Mouse (Mus musculus): Measurements from ENCODE around the gene Fig4.

Fig4 gene

DNA sequence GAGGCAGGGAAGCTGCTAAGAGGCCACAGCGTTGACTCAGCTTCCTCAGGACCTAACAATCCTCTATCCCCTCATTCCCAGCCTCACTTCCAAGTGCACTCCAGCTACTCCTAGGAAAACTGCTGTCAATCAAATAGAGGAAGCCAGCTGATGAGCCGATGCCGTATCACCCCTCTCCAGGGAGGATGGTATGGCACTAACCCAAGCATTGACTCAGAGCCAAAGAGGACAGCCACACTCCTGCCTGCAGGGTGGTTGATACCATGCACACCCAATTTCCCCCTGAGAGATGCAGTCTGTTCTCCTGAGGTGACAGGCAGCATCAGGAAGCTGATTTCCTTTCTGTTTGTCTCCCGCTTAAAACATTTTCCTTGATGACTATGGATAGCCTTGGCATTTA is 81.9 kb downstream of the Fig4 start:
- DNase-seq (ENCODE audit: extremely low spot score, low read depth, low spot score), result no peak

DNA sequence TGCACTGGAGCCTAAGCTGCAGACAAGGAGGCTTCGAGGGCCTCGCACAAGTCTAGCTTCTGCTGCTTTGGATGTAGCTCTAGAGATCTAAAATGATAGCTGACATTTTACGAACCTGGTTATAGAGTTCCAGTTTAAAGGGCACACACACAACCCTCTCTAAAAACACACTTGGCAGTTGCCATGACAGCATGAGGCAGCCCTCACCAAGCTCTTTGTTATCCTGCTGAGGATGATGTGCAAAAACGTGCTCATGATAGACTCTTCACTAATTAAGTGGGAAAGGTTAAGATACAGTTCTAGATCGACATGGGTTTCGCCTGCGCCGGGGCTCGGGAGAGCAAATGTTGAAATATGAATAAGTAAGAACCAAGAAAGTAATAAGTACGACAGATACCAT is 84.2 kb downstream of the Fig4 start:
- DNase-seq (ENCODE audit: extremely low spot score, low read depth, low spot score), result no peak

DNA sequence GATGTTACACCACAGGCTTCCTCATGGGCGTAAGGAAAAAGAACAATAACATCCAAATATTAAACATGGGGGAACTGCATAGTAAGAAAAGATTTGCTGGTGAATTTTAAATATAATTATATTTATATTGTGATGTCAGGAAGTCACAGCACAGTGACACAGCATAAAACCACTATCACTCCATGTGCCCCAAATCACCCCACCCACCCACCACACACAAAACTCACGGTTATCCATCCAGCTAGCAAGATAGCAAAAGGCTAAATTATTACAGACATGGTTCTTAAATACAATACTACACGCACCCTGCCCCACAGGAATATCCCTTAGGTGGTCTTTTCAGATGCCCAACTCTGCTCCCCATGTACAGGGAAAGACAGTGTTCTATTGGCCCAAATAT is 89.0 kb downstream of the Fig4 start:
- no peak for DNase-seq (ENCODE audit: extremely low spot score, low read depth, low spot score)

DNA sequence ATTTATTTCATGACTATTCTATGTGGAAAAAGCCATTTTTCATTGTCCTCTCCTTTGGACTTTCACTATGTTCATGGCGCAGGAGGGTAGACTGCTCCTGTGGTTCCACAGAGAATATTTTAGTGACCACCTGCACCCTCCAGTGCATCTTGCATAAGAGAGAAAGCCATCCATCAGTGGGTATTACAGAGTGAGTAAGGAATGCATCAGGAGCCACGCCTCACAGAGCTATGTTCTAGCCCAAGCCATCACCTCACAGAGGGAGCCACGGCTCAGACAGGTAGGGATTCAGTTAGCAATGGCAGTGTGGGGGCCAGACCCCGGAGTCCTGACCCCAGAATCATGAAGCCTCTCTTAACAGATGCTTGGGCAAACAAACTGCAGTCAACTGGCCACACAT is 93.5 kb downstream of the Fig4 start:
- DNase-seq (ENCODE audit: extremely low spot score, low read depth, low spot score), result no peak

DNA sequence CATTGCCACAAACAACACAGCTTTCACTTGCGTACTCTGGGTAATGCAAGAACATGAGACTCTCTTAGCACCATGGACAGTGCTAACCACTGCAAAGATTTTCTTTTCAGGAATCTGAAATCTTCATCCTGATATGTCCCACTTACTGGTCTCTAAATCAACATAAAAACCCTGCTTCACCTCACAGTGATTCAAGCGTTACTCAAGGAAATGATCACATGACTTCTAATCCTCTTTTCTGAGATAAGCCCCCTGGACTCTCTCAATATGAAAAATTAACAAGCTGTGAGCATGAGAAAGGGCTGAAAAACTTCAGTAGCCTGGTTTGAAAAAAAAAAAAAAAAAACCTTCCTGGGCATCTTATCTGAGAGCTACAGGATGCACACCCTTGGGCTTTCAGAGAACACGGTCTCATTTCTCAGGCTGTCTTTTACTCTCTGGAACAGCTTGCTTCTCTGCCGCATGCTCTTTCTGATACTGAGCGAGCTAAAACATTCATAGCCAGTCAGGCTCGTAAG is 94.1 kb downstream of the Fig4 start:
- DNase-seq (ENCODE audit: extremely low spot score, low read depth, low spot score), result no peak

DNA sequence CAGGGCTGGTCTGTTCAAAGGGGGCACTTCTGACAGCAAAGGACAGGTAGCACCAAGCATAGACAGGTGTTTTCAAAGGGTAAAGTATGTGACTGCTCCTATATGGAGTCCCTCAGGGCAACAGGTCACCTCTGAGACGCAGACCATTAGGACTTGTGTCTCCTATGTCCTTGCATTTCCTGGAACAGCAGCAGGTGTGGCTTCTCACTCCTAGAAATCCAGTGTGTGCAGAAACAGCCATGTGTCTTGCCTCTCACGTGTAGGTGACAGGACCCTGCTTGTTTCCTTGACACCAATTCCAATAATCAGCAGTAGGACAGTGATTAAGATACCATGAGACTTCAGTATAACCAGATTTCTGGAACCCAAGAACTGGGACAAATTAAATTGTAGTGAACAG is 97.4 kb downstream of the Fig4 start:
- no peak for DNase-seq (ENCODE audit: extremely low spot score, low read depth, low spot score)

DNA sequence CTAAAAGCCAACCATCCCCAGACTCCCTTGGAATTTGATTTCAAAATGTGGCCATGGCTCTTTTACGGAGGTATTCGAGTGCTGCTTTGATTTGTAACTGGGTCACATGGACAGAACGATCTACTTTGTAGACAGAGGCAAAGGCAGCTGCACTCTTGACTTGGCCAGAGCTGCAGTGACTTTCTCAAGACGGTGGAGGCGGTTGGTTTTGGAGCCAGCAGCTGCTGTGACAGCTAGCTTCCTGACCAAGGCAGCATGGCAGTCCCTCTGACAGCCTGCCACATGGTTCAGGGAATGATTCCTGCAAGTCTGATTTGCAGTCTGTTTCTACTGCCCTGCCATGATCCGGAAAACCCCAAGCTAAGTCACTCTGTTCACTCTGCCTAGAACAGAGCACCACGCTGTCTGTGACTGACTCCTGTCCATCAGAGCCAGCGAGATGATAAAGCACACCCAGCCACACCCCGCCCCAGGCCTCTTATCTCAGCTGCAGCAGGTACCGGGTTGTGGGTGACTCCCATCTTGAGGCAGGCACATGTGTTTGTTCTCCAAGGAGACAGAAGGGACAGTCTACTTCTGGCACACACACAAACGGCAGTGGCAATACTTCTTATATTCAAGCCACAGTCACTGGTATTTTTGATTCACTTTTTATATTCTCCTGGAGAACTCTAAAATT is 98.3 kb downstream of the Fig4 start:
- no peak for DNase-seq (ENCODE audit: extremely low spot score, low read depth, low spot score)

DNA sequence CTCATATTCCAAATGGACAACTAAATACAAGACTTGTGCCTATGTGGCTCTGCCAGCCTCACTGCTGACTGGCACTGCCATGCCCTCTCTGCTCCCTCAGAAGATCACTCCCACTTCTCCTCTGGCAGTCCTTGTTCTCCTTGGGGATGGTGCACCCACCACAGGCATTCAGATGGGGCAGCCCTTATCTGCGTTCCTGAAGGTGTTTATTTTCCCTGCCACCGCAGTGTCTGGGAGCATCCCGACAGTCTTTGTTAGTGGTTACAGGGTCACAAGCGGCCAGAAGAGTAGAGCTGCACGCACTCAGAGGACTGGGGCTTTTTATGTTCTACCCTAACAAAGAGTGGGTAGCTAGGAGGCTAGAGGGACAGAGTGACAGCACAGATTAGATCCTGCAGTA is 98.9 kb downstream of the Fig4 start:
- no peak for DNase-seq (ENCODE audit: extremely low spot score, low read depth, low spot score)

DNA sequence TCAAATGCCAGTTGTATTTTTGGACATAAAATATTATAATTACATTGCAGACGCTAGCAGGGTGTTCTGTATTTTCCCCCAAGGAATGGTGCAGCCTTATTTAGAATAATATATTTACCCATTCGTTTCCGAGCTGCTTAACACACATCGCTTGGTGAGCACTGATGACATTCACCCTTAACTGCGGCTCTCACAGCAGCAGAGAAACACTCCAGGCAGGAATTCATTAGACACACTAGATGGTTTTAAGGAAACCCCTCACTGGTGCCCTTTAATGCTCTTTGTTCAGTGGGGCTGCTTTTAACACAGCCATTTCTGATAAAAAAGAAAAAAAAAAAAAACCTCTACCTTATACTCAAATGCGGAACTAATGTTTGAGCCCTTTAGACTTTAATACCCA is 104.3 kb downstream of the Fig4 start:
- no peak for DNase-seq (ENCODE audit: extremely low spot score, low read depth, low spot score)

DNA sequence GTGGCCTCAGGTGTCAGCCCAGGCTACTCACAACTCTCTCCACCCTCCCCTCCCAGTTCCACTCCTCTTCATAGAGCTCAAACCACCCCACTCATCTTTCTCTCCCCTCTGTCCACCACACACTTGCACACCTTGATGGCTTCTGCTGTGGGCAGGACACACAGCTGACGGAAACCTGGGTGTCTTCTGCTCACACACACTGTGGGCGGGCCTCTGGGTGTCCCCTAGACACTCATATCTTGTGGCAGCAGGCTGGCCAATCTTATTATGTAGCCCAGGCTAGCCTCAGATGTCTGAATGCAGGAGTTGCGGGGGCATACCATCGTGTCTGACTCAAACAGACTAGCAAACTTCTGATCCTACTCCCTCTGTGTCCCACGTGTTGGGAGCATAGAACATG is 105.3 kb downstream of the Fig4 start:
- DNase-seq (ENCODE audit: extremely low spot score, low read depth, low spot score), result no peak

DNA sequence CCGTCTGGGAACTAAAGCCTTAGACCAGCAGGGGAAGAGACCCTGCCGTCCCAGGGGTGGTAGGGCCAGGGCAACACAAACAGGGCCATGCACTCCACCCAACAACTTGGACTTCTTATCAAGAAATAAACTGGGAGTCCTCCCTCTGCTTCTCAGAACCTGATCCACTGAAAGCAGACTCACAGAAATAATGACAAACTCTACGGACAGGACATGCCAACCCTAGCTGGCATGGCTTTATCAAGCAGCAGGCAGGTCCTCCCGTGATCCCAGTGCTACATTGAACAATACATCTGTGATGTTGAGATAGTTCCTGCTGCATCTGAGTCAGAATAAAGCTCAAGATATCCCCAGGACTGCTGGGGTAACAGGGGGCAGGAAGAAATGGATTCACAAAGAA is 106.8 kb downstream of the Fig4 start:
- DNase-seq (ENCODE audit: extremely low spot score, low read depth, low spot score), result no peak

DNA sequence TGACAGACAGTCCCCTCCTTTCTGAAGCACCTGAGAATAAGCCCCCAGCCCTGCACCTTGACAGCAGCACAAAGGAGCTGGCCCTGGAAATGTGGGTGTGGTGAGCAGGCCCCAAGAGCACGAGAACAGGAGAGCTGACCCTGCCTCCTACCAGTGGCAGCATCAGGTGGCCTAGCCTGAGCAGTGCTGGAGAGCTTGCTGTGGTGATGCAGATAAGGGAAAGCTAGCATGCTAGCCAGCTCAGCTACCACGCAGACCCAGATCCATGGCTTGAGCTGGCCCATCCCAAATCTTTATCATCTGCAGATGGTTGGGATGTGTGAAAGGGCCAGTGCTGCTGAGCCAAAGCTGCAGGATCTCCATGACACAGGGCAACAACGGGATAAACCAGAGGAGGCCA is 113.7 kb downstream of the Fig4 start:
- DNase-seq (ENCODE audit: extremely low spot score, low read depth, low spot score), result no peak

DNA sequence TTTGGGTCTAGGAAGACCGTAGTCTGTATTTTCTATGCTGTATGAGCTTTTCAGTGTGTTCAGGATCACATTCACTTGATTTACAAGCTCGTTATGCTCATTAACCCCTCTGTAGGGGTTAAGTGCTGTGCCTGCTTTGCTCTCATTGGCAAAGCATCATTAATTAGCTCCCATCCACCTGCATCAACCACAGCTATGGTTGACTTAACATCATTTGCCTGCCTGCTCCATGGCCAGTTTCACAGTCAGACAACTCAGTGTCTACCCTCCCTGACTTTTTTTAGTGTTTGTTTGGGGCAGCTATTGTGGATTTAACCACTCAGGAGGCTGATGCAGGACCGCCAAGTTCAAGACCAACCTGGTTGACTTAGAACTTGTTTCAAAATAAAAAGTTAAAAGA is 119.1 kb downstream of the Fig4 start:
- DNase-seq (ENCODE audit: extremely low spot score, low read depth, low spot score), result no peak

DNA sequence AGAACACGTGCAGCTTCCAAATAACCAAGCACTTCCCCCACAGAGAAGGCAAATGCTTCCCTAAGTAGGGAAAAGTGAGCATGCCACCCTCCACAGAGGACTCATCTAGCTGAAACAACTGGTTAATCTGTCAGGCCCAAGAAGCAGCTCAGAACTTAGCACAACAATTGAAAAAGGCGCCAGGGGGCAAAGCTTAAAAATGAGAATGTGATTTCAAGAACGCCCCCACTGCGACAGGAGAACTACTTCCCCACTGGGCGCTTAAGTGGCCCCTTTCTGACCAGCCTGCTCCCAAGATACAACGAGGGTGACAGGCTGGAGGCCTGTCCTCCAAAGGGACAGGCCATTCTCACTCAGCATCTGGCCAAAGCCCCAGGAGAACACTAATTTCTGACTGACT is 120.4 kb downstream of the Fig4 start:
- no peak for DNase-seq (ENCODE audit: extremely low spot score, low read depth, low spot score)

DNA sequence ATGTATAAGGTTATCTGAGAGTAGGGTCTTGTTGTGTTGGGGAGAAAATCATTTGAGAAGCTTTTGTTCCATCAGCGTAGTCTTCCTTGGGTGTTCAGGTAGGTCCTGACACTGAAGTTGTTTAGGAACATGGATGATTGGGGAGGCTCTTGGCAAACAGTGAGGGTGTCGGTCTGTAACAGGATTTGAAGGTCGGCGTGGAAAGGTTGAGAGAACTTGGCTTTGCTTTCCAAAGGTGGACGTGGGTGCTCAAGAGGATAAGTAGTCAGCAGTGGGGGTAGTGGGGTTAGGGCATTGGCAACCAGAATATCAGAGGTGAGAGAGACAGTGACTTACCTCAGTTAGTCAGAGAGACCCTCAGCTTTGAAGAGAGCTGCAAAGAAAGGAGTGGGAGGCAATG is 136.9 kb downstream of the Fig4 start:
- no peak for DNase-seq (ENCODE audit: extremely low spot score, low read depth, low spot score)

DNA sequence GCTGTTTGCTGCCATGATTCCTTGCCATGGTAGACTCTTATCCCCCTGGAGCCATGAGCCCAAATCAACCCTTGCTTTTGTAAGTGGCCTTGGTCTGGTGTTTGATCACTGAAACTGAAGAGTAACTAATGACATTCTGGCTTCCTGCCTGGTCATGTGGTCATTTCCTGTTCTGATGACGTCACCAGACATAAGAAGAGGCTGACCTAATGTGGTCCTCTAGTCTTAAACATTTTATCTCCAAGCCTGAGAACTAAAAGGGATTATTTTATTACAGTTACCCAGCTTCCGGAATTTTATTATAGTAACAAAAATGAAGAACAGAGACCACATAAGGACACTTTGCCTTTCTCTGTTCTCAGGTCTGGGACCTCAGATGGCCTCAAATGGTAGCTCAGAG is 140.0 kb downstream of the Fig4 start:
- no peak for DNase-seq (ENCODE audit: extremely low spot score, low read depth, low spot score)

DNA sequence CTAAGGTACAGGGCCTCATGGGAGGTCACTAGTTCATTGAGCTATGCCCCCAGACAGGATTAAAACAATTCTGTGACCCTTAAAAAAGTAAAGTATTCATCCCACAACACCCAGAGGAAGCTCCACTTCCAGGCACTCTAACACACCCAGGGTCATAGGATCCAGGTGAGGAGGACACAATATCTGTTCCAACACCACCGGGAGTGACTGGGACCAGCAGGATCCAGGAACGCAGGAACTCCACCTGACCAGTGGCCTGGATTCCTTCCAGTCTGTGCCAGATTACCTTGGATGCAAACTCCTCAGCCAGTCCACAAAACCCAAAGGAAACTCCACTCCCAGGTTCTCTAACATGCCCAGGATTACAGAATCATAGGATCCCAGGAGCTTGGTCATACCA is 145.8 kb downstream of the Fig4 start:
- DNase-seq (ENCODE audit: extremely low spot score, low read depth, low spot score), result no peak

DNA sequence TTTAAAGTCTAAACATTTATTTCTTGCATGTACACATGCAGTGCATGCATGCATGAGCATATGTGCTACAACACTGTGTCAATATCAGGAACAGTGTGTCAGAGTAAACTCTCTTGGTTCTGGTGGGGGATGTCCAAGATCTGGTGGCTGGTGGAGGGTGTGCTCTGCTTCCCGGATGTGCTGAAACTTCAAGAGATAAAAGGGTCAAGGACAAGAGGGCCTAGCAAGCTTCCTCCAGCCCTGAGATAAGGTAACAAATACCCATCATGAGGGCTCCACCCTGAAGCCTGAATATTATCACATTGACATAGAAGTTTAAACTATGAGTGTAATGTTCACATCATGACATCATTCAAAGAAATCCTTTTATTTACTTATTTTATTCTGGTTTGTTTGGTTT is 146.4 kb downstream of the Fig4 start:
- DNase-seq (ENCODE audit: extremely low spot score, low read depth, low spot score), result no peak

DNA sequence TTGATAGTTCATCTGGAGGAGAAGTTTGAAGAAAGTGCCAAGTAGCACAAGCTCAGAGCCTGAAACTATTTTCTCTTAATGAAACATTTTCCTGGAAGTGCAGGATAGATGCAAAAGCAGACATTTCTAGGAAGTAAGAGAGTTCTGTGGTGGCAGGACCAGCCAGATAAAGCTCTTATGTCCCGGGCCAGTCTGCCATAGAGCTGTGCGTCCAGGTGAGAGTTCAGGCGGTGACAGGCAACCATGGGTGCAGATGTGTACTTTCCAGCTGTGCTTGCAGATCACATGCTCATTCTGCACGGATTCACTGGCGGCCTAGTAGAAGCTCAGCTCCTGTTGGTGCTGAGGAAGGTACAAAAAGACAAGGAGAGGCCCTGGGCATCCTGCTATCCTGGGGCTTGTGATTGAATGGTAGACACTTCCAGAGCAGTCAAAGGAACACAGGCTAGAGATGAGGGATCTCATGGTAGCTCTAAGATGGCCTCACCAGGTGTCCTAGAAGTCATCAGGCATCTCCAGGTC is 149.8 kb downstream of the Fig4 start:
- no peak for DNase-seq (ENCODE audit: extremely low spot score, low read depth, low spot score)

DNA sequence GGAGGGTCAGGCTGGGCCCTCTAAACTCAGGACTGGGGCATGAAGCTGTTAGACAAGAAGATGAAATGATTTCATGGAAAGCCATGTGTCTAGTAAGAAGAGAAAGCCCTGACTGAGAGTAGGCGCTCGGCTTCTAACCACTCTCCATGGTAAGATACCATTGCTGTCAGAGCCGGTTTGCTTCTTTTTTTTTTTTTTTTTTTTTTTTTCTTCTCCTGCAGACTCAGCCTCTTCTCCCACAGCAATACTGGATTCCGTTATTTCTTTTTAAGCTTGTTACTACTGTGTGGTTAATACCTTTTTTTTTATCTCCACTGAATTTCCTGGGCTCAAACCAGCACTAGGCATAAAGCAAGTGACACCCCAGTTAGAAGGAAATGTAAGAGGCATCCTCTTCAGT is 151.2 kb downstream of the Fig4 start:
- no peak for DNase-seq (ENCODE audit: extremely low spot score, low read depth, low spot score)

DNA sequence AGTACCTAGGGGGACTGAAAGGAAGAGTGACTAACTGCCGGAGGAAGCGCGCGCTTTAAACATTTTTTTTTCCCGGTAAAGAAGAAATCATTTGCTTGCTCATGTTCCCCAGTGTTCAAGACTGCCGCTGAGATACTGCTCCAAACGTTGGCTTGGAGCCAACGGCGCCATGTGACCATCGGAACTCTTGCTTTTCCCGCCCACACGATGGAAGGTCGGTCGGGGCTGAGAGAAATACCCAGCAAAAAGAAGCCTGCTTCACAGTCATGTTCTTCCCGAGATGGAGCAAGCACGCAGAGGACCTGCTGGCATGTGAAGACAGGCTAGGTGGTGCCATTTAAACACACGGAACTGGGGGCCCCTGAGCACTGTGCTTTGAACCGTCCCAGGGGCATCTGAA is 151.6 kb downstream of the Fig4 start:
- DNase-seq (ENCODE audit: extremely low spot score, low read depth, low spot score), result no peak

DNA sequence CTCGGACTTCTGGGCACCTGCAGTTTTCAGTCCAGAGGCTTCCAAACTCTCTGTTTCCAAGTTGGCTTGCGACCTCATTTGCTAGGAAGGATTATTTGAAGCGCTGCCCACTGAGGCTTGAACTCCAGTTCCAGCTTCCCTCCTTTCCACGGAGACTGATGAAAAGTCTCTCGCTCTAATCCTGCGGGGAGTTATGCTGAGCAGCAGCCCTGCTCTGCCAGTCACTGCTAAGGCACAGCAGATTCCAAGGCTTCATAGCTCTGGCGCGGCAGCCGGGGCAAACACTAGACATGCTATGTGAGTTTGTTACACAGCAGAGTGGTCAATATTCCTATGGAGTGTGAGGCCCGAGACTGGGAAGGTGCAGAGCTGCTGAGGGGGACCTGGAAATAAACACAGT is 152.0 kb downstream of the Fig4 start:
- DNase-seq (ENCODE audit: extremely low spot score, low read depth, low spot score), result no peak

DNA sequence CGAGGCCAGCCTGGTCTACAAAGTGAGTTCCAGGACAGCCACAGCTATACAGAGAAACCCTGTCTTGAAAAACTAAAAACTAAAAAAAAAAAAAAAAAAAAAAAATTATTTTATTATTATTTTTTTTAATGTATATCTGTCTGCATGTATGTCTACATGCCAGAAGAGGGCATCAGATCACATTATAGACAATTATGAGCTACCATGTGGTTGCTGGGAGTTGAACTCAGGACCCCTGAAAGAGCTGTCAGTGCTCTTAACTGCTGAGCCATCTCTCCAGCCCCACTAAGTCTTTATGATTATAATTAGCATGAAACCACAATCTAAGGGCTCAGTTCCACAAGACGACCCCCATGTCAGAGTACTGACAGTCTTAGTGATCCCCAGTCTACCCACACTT is 152.6 kb downstream of the Fig4 start:
- DNase-seq (ENCODE audit: extremely low spot score, low read depth, low spot score), result no peak
